Mouse (Mus musculus) olfactory bulb, adult 2 months (tissue): Measurements from ENCODE around the gene Bahd1.

Experiments
- CTCF ChIP-seq: fragments of 200-500 bp; IDR thresholded peaks from 2 replicates; pipeline ENCODE4 v1.5.1; 2012; ENCODE audit warnings: low read depth, mild to moderate bottlenecking, low read length, moderate library complexity; ENCODE audit not compliant: insufficient read depth
- POLR2A ChIP-seq: fragments of 200-500 bp; IDR thresholded peaks from 2 replicates; pipeline ENCODE4 v1.6.1; 2012; ENCODE audit warnings: mild to moderate bottlenecking, low read depth, low read length, moderate library complexity; ENCODE audit not compliant: insufficient read depth

- TF ChIP-seq CTCF (no peak), POLR2A (no peak)
These were observed 2.2 kb downstream of the Bahd1 start for GRCm38 (mm10) chr2:118902051-118903025.
